Mouse (Mus musculus): ENCODE measurements around the gene Ccl2. TPM values are rescaled to one million over a fixed set of nuclear protein-coding genes. Genes with fewer than 3 reads are reported as not detected.

Gene Ccl2
- total and polyA plus RNA-seq, 3 experiments: 0.21 to 0.49 TPM; not detected in 1

GRCm38 (mm10) chr11:82011411-82012193, 23.8 kb upstream of the Ccl2 start:
- in situ Hi-C loops (cut with MboI; ENCODE audit: low pct_ligation_motif_present, low pct_unique_long_range_greater_than_20kb, low sequenced_read_pairs) (no loop called here), dilution Hi-C loops (cut with MboI; ENCODE audit: extremely low pct_ligation_motif_present, extremely low pct_unique_long_range_greater_than_20kb, low sequenced_read_pairs) (no loop called here)
- TF ChIP-seq ZNF384 (IDR thresholded peaks at IDR 0.05; ENCODE audit: low read depth, low read length) (no peak), POLR2A (IDR thresholded peaks at IDR 0.05; ENCODE audit: low read depth, low read length) (no peak), USF1 (IDR thresholded peaks at IDR 0.05; ENCODE audit: low read depth, low read length) (no peak), EP300 (IDR thresholded peaks at IDR 0.05; ENCODE audit: low read length) (no peak), MXI1 (IDR thresholded peaks at IDR 0.05; ENCODE audit: low read depth, low read length) (no peak), MAZ (IDR thresholded peaks at IDR 0.05; ENCODE audit: low read depth, low read length) (no peak), MEF2A (IDR thresholded peaks at IDR 0.05; ENCODE audit: borderline replicate concordance, low read depth, low read length) (no peak), POLR2AphosphoS2 (IDR thresholded peaks at IDR 0.05; ENCODE audit: low read depth, low read length) (no peak), JUN (IDR thresholded peaks at IDR 0.05; ENCODE audit: insufficient read depth, low read depth, low read length) (no peak), RAD21 (IDR thresholded peaks at IDR 0.05; ENCODE audit: low read depth, low read length) (no peak), KAT2A (IDR thresholded peaks at IDR 0.05; ENCODE audit: insufficient replicate concordance, low read length) (no peak), CHD1 (IDR thresholded peaks at IDR 0.05; ENCODE audit: low read depth, low read length) (no peak), GABPA (IDR thresholded peaks at IDR 0.05; ENCODE audit: insufficient replicate concordance, low read depth, low read length) (no peak)
- Histone ChIP-seq H3K9me3 (replicated peaks; ENCODE audit: low read length) (no peaks in the 10 kb centered on the region), H3K36me3 (replicated peaks in 1 of 2; ENCODE audit: control insufficient read depth in 1 of 2, insufficient read depth in 1 of 2, low read length in 1 of 2) (no peaks in the 10 kb centered on the region), H3K4me2 (ENCODE audit: insufficient read depth, low read depth, poor library complexity, severe bottlenecking) (no peak overlapping the region), H3K27me3 (replicated peaks) (peaks cover 14% of the 10 kb centered on the region), H3K27ac (ENCODE audit: insufficient read depth, low read depth) (no peak overlapping the region), H3K9ac (ENCODE audit: insufficient read depth, low read depth) (no peak overlapping the region), H3K79me2 (replicated peaks; ENCODE audit: control insufficient read depth, extremely low read depth, insufficient read depth, poor library complexity, severe bottlenecking) (no peaks in the 10 kb centered on the region), H3K4me1 (ENCODE audit: control insufficient read depth in 1 of 2, insufficient read depth in 2 of 2) (peaks cover 9 to 26% of the 10 kb centered on the region in 2 experiments; a peak in 3 of 4 replicates), H3K4me3 (replicated peaks in 1 of 3; ENCODE audit: low read depth in 2 of 3, low read length in 2 of 3, poor library complexity in 1 of 3) (no peak overlapping the region)
- no peak for DNase-seq (ENCODE audit: extremely low read depth)

GRCm38 (mm10) chr11:82013756-82014155, 21.6 kb upstream of the Ccl2 start:
- DNase-seq (ENCODE audit: extremely low read depth): no peak
- H3K4me1 ChIP-seq (ENCODE audit: control insufficient read depth in 1 of 2, insufficient read depth in 2 of 2): peaks cover 10 to 29% of the 10 kb centered on the region in 2 experiments; a peak in 3 of 4 replicates
- H3K9me3 ChIP-seq (replicated peaks; ENCODE audit: low read length): no peaks in the 10 kb centered on the region
- H3K4me2 ChIP-seq (ENCODE audit: insufficient read depth, low read depth, poor library complexity, severe bottlenecking): no peak overlapping the region
- no peak overlapping the region for H3K9ac ChIP-seq (ENCODE audit: insufficient read depth, low read depth)
- dilution Hi-C loops (cut with MboI; ENCODE audit: extremely low pct_ligation_motif_present, extremely low pct_unique_long_range_greater_than_20kb, low sequenced_read_pairs) (no loop called here), in situ Hi-C loops (cut with MboI; ENCODE audit: low pct_ligation_motif_present, low pct_unique_long_range_greater_than_20kb, low sequenced_read_pairs) (no loop called here)
- no peak overlapping the region for H3K4me3 ChIP-seq (replicated peaks in 1 of 3; ENCODE audit: low read depth in 2 of 3, low read length in 2 of 3, poor library complexity in 1 of 3)
- TF ChIP-seq CHD1 (IDR thresholded peaks at IDR 0.05; ENCODE audit: low read depth, low read length) (no peak), HCFC1 (IDR thresholded peaks at IDR 0.05; ENCODE audit: low read depth, low read length) (no peak), PAX5 (IDR thresholded peaks at IDR 0.05; ENCODE audit: low read length) (no peak)
- H3K79me2 ChIP-seq (replicated peaks; ENCODE audit: control insufficient read depth, extremely low read depth, insufficient read depth, poor library complexity, severe bottlenecking): no peaks in the 10 kb centered on the region
- no peaks in the 10 kb centered on the region for H3K36me3 ChIP-seq (replicated peaks in 1 of 2; ENCODE audit: control insufficient read depth in 1 of 2, insufficient read depth in 1 of 2, low read length in 1 of 2)
- H3K27me3 ChIP-seq (replicated peaks): peaks cover 7% of the 10 kb centered on the region
- H3K27ac ChIP-seq (ENCODE audit: insufficient read depth, low read depth): no peak overlapping the region

Data from CH12.LX (cell line).